Mouse (Mus musculus) CH12.LX (cell line): ENCODE results near the gene Paf1. TPM values are rescaled to one million over a fixed set of nuclear protein-coding genes. Genes with fewer than 3 reads are reported as not detected.
A peak's percentile ranks its signal among the peaks of the same experiment; 100 is the strongest.

ENCODE experiments used
- DNase-seq: peaks from one replicate; pipeline ENCODE4 v3.0.0-alpha.2; 2013; ENCODE audit errors: extremely low read depth
- H3K27ac ChIP-seq: 2 replicates; pipeline ENCODE4 v1.5.1; 2012; ENCODE audit warnings: low read depth, mild to moderate bottlenecking, control low read depth, moderate library complexity; ENCODE audit not compliant: insufficient read depth
- H3K27me3 ChIP-seq: replicated peaks from 2 replicates; pipeline ENCODE3; 2012; ENCODE audit warnings: inconsistent platforms
- H3K36me3 ChIP-seq, 2 experiments: replicated peaks in 1 of 2; 2 replicates each; pipeline versions ENCODE3 to v1.6.1; 2012; ENCODE audit warnings: inconsistent platforms in 1 of 2, low read length in 1 of 2, mild to moderate bottlenecking in 1 of 2, mixed read lengths in 1 of 2, moderate library complexity in 1 of 2; ENCODE audit not compliant: control insufficient read depth in 1 of 2, insufficient read depth in 1 of 2
- H3K4me1 ChIP-seq, 2 experiments: 2 replicates each; pipeline ENCODE4 v1.6.1; 2012; ENCODE audit warnings: inconsistent platforms in 1 of 2, moderate library complexity in 1 of 2; ENCODE audit not compliant: insufficient read depth in 2 of 2, control insufficient read depth in 1 of 2
- H3K4me2 ChIP-seq: 2 replicates; pipeline ENCODE4 v1.6.1; 2012; ENCODE audit warnings: low read depth, mild to moderate bottlenecking, control low read depth; ENCODE audit not compliant: poor library complexity, insufficient read depth, severe bottlenecking
- H3K4me3 ChIP-seq, 3 experiments: fragments of 150-350 bp in 1 of 3; sonication (generic) in 1 of 3; replicated peaks in 1 of 3; 2 replicates each; pipeline versions ENCODE3 to v1.5.1; 2011 to 2012; ENCODE audit warnings: low read depth in 2 of 3, low read length in 2 of 3, mild to moderate bottlenecking in 2 of 3, moderate library complexity in 2 of 3, control low read depth in 1 of 3, improper control_type of control experiment in 1 of 3, inconsistent platforms in 1 of 3, mixed read lengths in 1 of 3; ENCODE audit not compliant: poor library complexity in 1 of 3
- H3K79me2 ChIP-seq: replicated peaks from 2 replicates; pipeline ENCODE4 v1.6.1; 2012; ENCODE audit warnings: mild to moderate bottlenecking, moderate library complexity; ENCODE audit not compliant: control insufficient read depth, poor library complexity, insufficient read depth, severe bottlenecking; ENCODE audit errors: extremely low read depth
- H3K9ac ChIP-seq: 2 replicates; pipeline ENCODE4 v1.6.1; 2012; ENCODE audit warnings: low read depth, mild to moderate bottlenecking, control low read depth, moderate library complexity; ENCODE audit not compliant: insufficient read depth
- H3K9me3 ChIP-seq: replicated peaks from 2 replicates; pipeline ENCODE3; 2012; ENCODE audit warnings: low read length, inconsistent platforms, mixed read lengths
- BHLHE40 ChIP-seq: IDR thresholded peaks from 2 replicates; pipeline ENCODE4 v1.6.1; 2011; ENCODE audit warnings: mild to moderate bottlenecking, low read depth, low read length, improper control_type of control experiment
- CHD1 ChIP-seq: IDR thresholded peaks from 2 replicates; pipeline ENCODE4 v1.6.1; 2012; ENCODE audit warnings: low read depth, low read length, improper control_type of control experiment, inconsistent platforms
- CHD2 ChIP-seq: IDR thresholded peaks from 2 replicates; pipeline ENCODE4 v1.6.1; 2011; ENCODE audit warnings: low read length, improper control_type of control experiment
- CTCF ChIP-seq, 2 experiments: IDR thresholded peaks in 1 of 2; conservative IDR thresholded peaks in 1 of 2; 2 replicates each; pipeline ENCODE4 v1.5.1; 2011 to 2012; ENCODE audit warnings: low read depth in 2 of 2, low read length in 2 of 2, improper control_type of control experiment in 1 of 2, inconsistent platforms in 1 of 2, mild to moderate bottlenecking in 1 of 2, moderate library complexity in 1 of 2
- ELF1 ChIP-seq: IDR thresholded peaks from 2 replicates; pipeline ENCODE4 v1.6.1; 2014; ENCODE audit warnings: low read depth, mild to moderate bottlenecking, inconsistent platforms, low read length, improper control_type of control experiment
- GABPA ChIP-seq: IDR thresholded peaks from 2 replicates; pipeline ENCODE4 v1.6.1; 2012; ENCODE audit warnings: low read depth, low read length, improper control_type of control experiment, inconsistent platforms; ENCODE audit not compliant: insufficient replicate concordance
- HCFC1 ChIP-seq: IDR thresholded peaks from 2 replicates; pipeline ENCODE4 v1.6.1; 2012; ENCODE audit warnings: low read depth, mild to moderate bottlenecking, inconsistent platforms, low read length, improper control_type of control experiment
- IRF4 ChIP-seq: IDR thresholded peaks from 2 replicates; pipeline ENCODE4 v1.6.1; 2014; ENCODE audit warnings: low read depth, mild to moderate bottlenecking, inconsistent platforms, low read length, improper control_type of control experiment
- JUN ChIP-seq: IDR thresholded peaks from 2 replicates; pipeline ENCODE4 v1.6.1; 2011; ENCODE audit warnings: low read depth, mild to moderate bottlenecking, low read length, improper control_type of control experiment, moderate library complexity; ENCODE audit not compliant: insufficient read depth
- JUND ChIP-seq: conservative IDR thresholded peaks from 2 replicates; pipeline ENCODE4 v1.6.1; 2011; ENCODE audit warnings: low read depth, low read length, improper control_type of control experiment
- KAT2A ChIP-seq: IDR thresholded peaks from 2 replicates; pipeline ENCODE4 v1.6.1; 2012; ENCODE audit warnings: low read length, improper control_type of control experiment, inconsistent platforms; ENCODE audit not compliant: insufficient replicate concordance
- MAFK ChIP-seq: IDR thresholded peaks from 2 replicates; pipeline ENCODE4 v1.6.1; 2011; ENCODE audit warnings: low read length, improper control_type of control experiment; ENCODE audit not compliant: insufficient replicate concordance
- MAX ChIP-seq: IDR thresholded peaks from 2 replicates; pipeline ENCODE4 v1.6.1; 2011; ENCODE audit warnings: low read length, improper control_type of control experiment
- MAZ ChIP-seq: IDR thresholded peaks from 2 replicates; pipeline ENCODE4 v1.6.1; 2012; ENCODE audit warnings: low read depth, mild to moderate bottlenecking, inconsistent platforms, low read length, improper control_type of control experiment, moderate library complexity
- MXI1 ChIP-seq: IDR thresholded peaks from 2 replicates; pipeline ENCODE4 v1.6.1; 2011; ENCODE audit warnings: mild to moderate bottlenecking, low read depth, low read length, improper control_type of control experiment
- NRF1 ChIP-seq: IDR thresholded peaks from 2 replicates; pipeline ENCODE4 v1.6.1; 2014; ENCODE audit warnings: low read depth, mild to moderate bottlenecking, inconsistent platforms, low read length, improper control_type of control experiment, moderate library complexity
- PAX5 ChIP-seq: IDR thresholded peaks from 2 replicates; pipeline ENCODE4 v1.6.1; 2012; ENCODE audit warnings: low read length, inconsistent platforms, mixed read lengths
- POLR2A ChIP-seq: IDR thresholded peaks from 2 replicates; pipeline ENCODE4 v1.6.1; 2011; ENCODE audit warnings: low read depth, mild to moderate bottlenecking, improper control_type of control experiment, low read length
- POLR2AphosphoS2 ChIP-seq: IDR thresholded peaks from 2 replicates; pipeline ENCODE4 v1.6.1; 2011; ENCODE audit warnings: low read depth, low read length, improper control_type of control experiment
- RAD21 ChIP-seq: IDR thresholded peaks from 2 replicates; pipeline ENCODE4 v1.6.1; 2011; ENCODE audit warnings: low read depth, mild to moderate bottlenecking, low read length, improper control_type of control experiment, moderate library complexity
- RCOR1 ChIP-seq: conservative IDR thresholded peaks from 2 replicates; pipeline ENCODE4 v1.6.1; 2012; ENCODE audit warnings: low read depth, mild to moderate bottlenecking, inconsistent platforms, low read length, improper control_type of control experiment
- SIN3A ChIP-seq: IDR thresholded peaks from 2 replicates; pipeline ENCODE4 v1.6.1; 2012; ENCODE audit warnings: low read length, improper control_type of control experiment, inconsistent platforms
- TBP ChIP-seq: conservative IDR thresholded peaks from 2 replicates; pipeline ENCODE4 v1.6.1; 2011; ENCODE audit warnings: low read depth, low read length, improper control_type of control experiment
- USF1 ChIP-seq: IDR thresholded peaks from 2 replicates; pipeline ENCODE4 v1.6.1; 2014; ENCODE audit warnings: low read depth, mild to moderate bottlenecking, inconsistent platforms, low read length, improper control_type of control experiment
- ZNF384 ChIP-seq: IDR thresholded peaks from 2 replicates; pipeline ENCODE4 v1.6.1; 2012; ENCODE audit warnings: low read depth, low read length, improper control_type of control experiment, inconsistent platforms
- dilution Hi-C: fragments of 300-500 bp; cut with MboI; formaldehyde crosslinking; loops from 2 replicates; pipeline ENCODE4 v1.14.3; 2020; ENCODE audit warnings: low sequenced_read_pairs; ENCODE audit not compliant: extremely low pct_unique_long_range_greater_than_20kb, extremely low pct_ligation_motif_present
- in situ Hi-C: fragments of 300-500 bp; cut with MboI; formaldehyde crosslinking; loops from 3 replicates; pipeline ENCODE4 v1.14.3; 2019; ENCODE audit warnings: low sequenced_read_pairs, low pct_ligation_motif_present, low pct_unique_long_range_greater_than_20kb, mixed read lengths
- polyA plus RNA-seq: library from polyadenylated mRNA; unstranded; fragments of >175 nt; gene quantifications from 2 replicates; pipeline ENCODE4 v1.2.1, GENCODE M21; 2012; ENCODE audit warnings: low read depth; ENCODE audit not compliant: insufficient read length
- total RNA-seq, 2 experiments: library from RNA; depleted of rRNA; stranded (reverse); fragments of 300-350 nt in 1 of 2; fragments of >200 nt in 1 of 2; gene quantifications; 2 replicates each; pipeline ENCODE4 v1.2.3; 2012 to 2014

The Paf1 gene
- total and polyA plus RNA-seq, 3 experiments: 42.2 to 105 (median 45.9) TPM

DNA sequence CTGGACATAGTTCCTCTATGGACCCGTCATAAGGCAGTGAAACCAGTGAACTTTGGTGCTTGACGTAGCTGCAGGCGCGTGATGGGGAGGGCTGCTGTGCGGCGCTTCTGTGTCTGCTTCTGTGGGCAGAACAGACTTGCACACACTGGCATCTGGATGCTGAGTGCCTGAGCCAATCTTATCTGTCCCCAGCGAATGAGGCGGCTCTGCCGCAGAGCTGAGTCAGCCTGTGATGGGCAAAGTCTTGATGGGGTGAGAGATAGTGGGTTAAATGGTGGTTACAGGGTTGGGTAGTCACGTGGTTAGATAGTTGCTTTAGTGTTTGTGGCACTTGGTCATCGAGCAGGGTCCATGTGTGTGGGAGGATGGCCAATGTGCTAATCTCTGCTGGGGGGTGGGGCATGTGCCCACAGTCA is 9.8 kb upstream of the Paf1 start (continued):
- TF ChIP-seq SIN3A: no peak
- no peak for TF ChIP-seq CTCF (conservative IDR thresholded peaks at IDR 0.05 in 1 of 2, IDR thresholded peaks at IDR 0.05 in 1 of 2; ENCODE audit: low read depth in 2 of 2, low read length in 2 of 2)
- TF ChIP-seq ELF1: no peak
- no peak for TF ChIP-seq PAX5
- 0 out of 2 replicates have a peak, but pooled peaks have one; percentile 5 for TF ChIP-seq MAFK
- TF ChIP-seq USF1: peak; percentile 47
- TF ChIP-seq POLR2A: no peak; the same call in 1 of the 2 replicates
- TF ChIP-seq GABPA: no peak

DNA sequence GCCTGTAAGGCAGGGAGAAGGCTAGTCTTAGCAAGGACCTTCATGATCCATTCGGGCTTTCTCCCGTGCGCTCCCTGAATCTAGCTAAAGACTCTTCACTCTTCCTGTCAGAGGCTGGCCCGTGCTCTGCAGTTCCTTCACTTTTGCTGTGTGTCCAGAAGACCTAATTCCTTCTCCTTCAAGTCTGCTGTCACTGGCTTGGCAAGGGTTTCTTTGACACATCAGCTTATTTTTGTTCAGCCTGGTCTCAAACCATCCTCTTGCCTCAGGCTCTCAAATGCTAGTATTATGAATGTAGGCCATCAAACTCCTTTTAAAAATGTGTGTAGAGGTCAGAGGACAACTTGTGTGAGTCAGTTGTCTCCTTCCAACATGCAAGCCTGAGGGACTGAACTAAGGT is 9.1 kb upstream of the Paf1 start:
- H3K4me1 ChIP-seq: peaks cover 35 to 70% of the 10 kb centered on the region in 2 experiments
- no peak overlapping the region for H3K4me3 ChIP-seq
- no peak overlapping the region for H3K4me2 ChIP-seq
- dilution Hi-C loops: no loop called here
- no peak overlapping the region for H3K9ac ChIP-seq
- H3K36me3 ChIP-seq: peaks cover 10 to 27% of the 10 kb centered on the region in 2 experiments
- TF ChIP-seq POLR2AphosphoS2 (no peak), RAD21 (no peak), MAX (no peak), KAT2A (no peak), POLR2A (no peak), GABPA (no peak), RCOR1 (no peak), SIN3A (no peak), CHD1 (no peak), BHLHE40 (no peak), MAZ (no peak), JUN (no peak), TBP (no peak), MXI1 (no peak), JUND (no peak), ZNF384 (no peak), CHD2 (no peak), NRF1 (no peak), HCFC1 (no peak), IRF4 (no peak)
- peak overlapping the region; percentile 97; the same call in 1 of the 2 replicates for H3K27ac ChIP-seq
- no peak for DNase-seq
- H3K9me3 ChIP-seq: no peaks in the 10 kb centered on the region
- no peaks in the 10 kb centered on the region for H3K27me3 ChIP-seq
- in situ Hi-C loops: no loop called here
- peaks cover 4% of the 10 kb centered on the region for H3K79me2 ChIP-seq
